Comparison of ENCODE assay signal across 8 mouse cellular contexts in genomic region chr7:24506065-24506459, GRCm38 (mm10). TPM values are rescaled to one million over a fixed set of nuclear protein-coding genes. Genes with fewer than 3 reads are reported as not detected.
DNase-seq lines count a peak whose midpoint lies in the region; ATAC-seq and TF ChIP-seq lines count a peak whose summit lies in the region.

No protein-coding gene starts in this region.

- H3K27ac ChIP-seq in lung, postnatal 0 days (ENCODE audit: low read length): 0 out of 2 replicates have a peak overlapping the region, but pooled peaks have one; percentile 90
- H3K27ac ChIP-seq in heart, embryonic 15.5 days: peak overlapping the region; percentile 99
- no peak overlapping the region for H3K27ac ChIP-seq in limb, embryonic 11.5 days (replicated peaks; ENCODE audit: low read depth, low read length)
- peak overlapping the region; percentile 98; the same call in 1 of the 2 replicates for H3K27ac ChIP-seq in stomach, postnatal 0 days (replicated peaks)

- peak overlapping the region; percentile 66 for H3K4me3 ChIP-seq in lung, postnatal 0 days (ENCODE audit: low read depth, low read length)
- peak overlapping the region; percentile 67 for H3K4me3 ChIP-seq in heart, embryonic 15.5 days
- peak overlapping the region; percentile 67 for H3K4me3 ChIP-seq in limb, embryonic 11.5 days (ENCODE audit: low read depth, low read length)
- H3K4me3 ChIP-seq in stomach, postnatal 0 days (ENCODE audit: low read depth, low read length): peak overlapping the region; percentile 68; the same call in 1 of the 2 replicates

- no peak for TF ChIP-seq EP300 in lung, postnatal 0 days (IDR thresholded peaks at IDR 0.05)
- no peak for TF ChIP-seq EP300 in stomach, postnatal 0 days (optimal IDR thresholded peaks at IDR 0.05)

- no peak for TF ChIP-seq CTCF in lung, postnatal 0 days (IDR thresholded peaks at IDR 0.05)
- TF ChIP-seq CTCF in stomach, postnatal 0 days (IDR thresholded peaks at IDR 0.05; ENCODE audit: low read depth): no peak

- no peaks in the 10 kb centered on the region for H3K9me3 ChIP-seq in lung, postnatal 0 days (ENCODE audit: low read length)
- no peaks in the 10 kb centered on the region for H3K9me3 ChIP-seq in heart, embryonic 15.5 days (replicated peaks)
- H3K9me3 ChIP-seq in limb, embryonic 11.5 days (ENCODE audit: control insufficient read depth, low read length): no peaks in the 10 kb centered on the region
- no peaks in the 10 kb centered on the region for H3K9me3 ChIP-seq in stomach, postnatal 0 days (ENCODE audit: control insufficient read depth, low read length)

- 23% methylated on average over 3 of the region's 3 CpGs for WGBS in lung, postnatal 0 days
- WGBS in heart, embryonic 15.5 days: 11% methylated on average over 3 of the region's 3 CpGs
- 5% methylated on average over 3 of the region's 3 CpGs for WGBS in limb, embryonic 11.5 days
- 16% methylated on average over 3 of the region's 3 CpGs for WGBS in stomach, postnatal 0 days

- H3K9ac ChIP-seq in lung, postnatal 0 days (replicated peaks; ENCODE audit: low read depth): peak overlapping the region; percentile 27; the same call in 1 of the 2 replicates
- peak overlapping the region; percentile 90; the same call in 1 of the 2 replicates for H3K9ac ChIP-seq in heart, embryonic 15.5 days
- peak overlapping the region; percentile 96; the same call in 1 of the 2 replicates for H3K9ac ChIP-seq in limb, embryonic 11.5 days (ENCODE audit: low read length)
- H3K9ac ChIP-seq in stomach, postnatal 0 days (ENCODE audit: low read length): peak overlapping the region; percentile 95; the same call in 1 of the 2 replicates

- no peak for ATAC-seq in lung, postnatal 0 days
- ATAC-seq in heart, embryonic 15.5 days (replicated peaks; ENCODE audit: insufficient number of reproducible peaks, insufficient read depth, low FRiP score, low read depth): no peak
- no peak for ATAC-seq in limb, embryonic 11.5 days (ENCODE audit: insufficient number of reproducible peaks, low FRiP score, low TSS enrichment, low read depth)
- no peak for ATAC-seq in stomach, postnatal 0 days (ENCODE audit: low FRiP score, low TSS enrichment)

- H3K36me3 ChIP-seq in lung, postnatal 0 days (ENCODE audit: insufficient read depth, low read length): no peaks in the 10 kb centered on the region
- H3K36me3 ChIP-seq in heart, embryonic 15.5 days: no peaks in the 10 kb centered on the region
- H3K36me3 ChIP-seq in limb, embryonic 11.5 days (ENCODE audit: control insufficient read depth, insufficient read depth, low read length): no peaks in the 10 kb centered on the region
- H3K36me3 ChIP-seq in stomach, postnatal 0 days (ENCODE audit: control insufficient read depth, insufficient read depth, low read length): no peaks in the 10 kb centered on the region

- DNase-seq in lung, postnatal 0 days (ENCODE audit: low spot score): no peak
- no peak for DNase-seq in lung, postnatal 25 days (ENCODE audit: low spot score)
- DNase-seq in limb, embryonic 11.5 days (ENCODE audit: low spot score): no peak
- no peak for DNase-seq in stomach, postnatal 0 days (ENCODE audit: low spot score)
- DNase-seq in adrenal gland, adult 18-20 months (ENCODE audit: low spot score in 2 of 2): no peak
- no peak for DNase-seq in layer of hippocampus, adult 11-12 months (ENCODE audit: low spot score)
- no peak for DNase-seq in frontal cortex, postnatal 10 days (ENCODE audit: low spot score in 2 of 2)

- H3K4me1 ChIP-seq in lung, postnatal 0 days (ENCODE audit: insufficient read depth, low read depth, low read length): peaks cover 3% of the 10 kb centered on the region
- H3K4me1 ChIP-seq in heart, embryonic 15.5 days (replicated peaks): peaks cover 33% of the 10 kb centered on the region
- H3K4me1 ChIP-seq in limb, embryonic 11.5 days (ENCODE audit: control insufficient read depth, insufficient read depth, low read length): 0 out of 2 replicates have a peak, but pooled peaks cover 8% of the 10 kb centered on the region
- H3K4me1 ChIP-seq in stomach, postnatal 0 days (replicated peaks; ENCODE audit: control insufficient read depth, insufficient read depth): no peaks in the 10 kb centered on the region

- peaks cover 4% of the 10 kb centered on the region for H3K27me3 ChIP-seq in lung, postnatal 0 days (replicated peaks; ENCODE audit: insufficient read depth, low read length)
- peaks cover 24% of the 10 kb centered on the region for H3K27me3 ChIP-seq in heart, embryonic 15.5 days
- 0 out of 2 replicates have a peak, but pooled peaks cover 3% of the 10 kb centered on the region for H3K27me3 ChIP-seq in limb, embryonic 11.5 days (ENCODE audit: control insufficient read depth, insufficient read depth, low read length)
- H3K27me3 ChIP-seq in stomach, postnatal 0 days (ENCODE audit: control insufficient read depth, insufficient read depth, low read length): no peaks in the 10 kb centered on the region

- peak overlapping the region; percentile 76; the same call in 1 of the 2 replicates for H3K4me2 ChIP-seq in lung, postnatal 0 days (replicated peaks; ENCODE audit: low read depth, low read length)
- H3K4me2 ChIP-seq in heart, embryonic 15.5 days: peak overlapping the region; percentile 87
- peak overlapping the region; percentile 88 for H3K4me2 ChIP-seq in limb, embryonic 11.5 days (ENCODE audit: low read depth, severe bottlenecking)
- peak overlapping the region; percentile 91 for H3K4me2 ChIP-seq in stomach, postnatal 0 days (replicated peaks; ENCODE audit: low read depth)

RNA-seq across cellular contexts. Expression of gene Zfp428, which starts 0.7 kb away (rescaled TPM):
- 13.1 and 17.0 TPM in 2 replicates for polyA plus RNA-seq in lung, postnatal 0 days (2015; fragmentation: Nextera tagmentation; extraction: Ambion mirVana)
- polyA plus RNA-seq in heart, embryonic 15.5 days (2015; fragmentation: Nextera tagmentation; extraction: Ambion mirVana): 37.5 and 40.8 TPM in 2 replicates
- 65.6 and 75.7 TPM in 2 replicates for polyA plus RNA-seq in limb, embryonic 11.5 days (2014; fragmentation: Nextera tagmentation; extraction: Ambion mirVana)
- polyA plus RNA-seq in stomach, postnatal 0 days (2015; fragmentation: Nextera tagmentation; extraction: Ambion mirVana): 13.6 and 15.8 TPM in 2 replicates
- total RNA-seq in adrenal gland, adult 18-20 months (2021): 1 to 10 TPM; 4.6 to 5.0 TPM

RNA-seq across cellular contexts. Expression of gene AC161166.1, which starts 6.2 kb away (rescaled TPM):
- polyA plus RNA-seq in lung, postnatal 0 days (2015; fragmentation: Nextera tagmentation; extraction: Ambion mirVana): 0.06 and 0.10 TPM in 2 replicates
- 0.25 and 0.29 TPM in 2 replicates for polyA plus RNA-seq in heart, embryonic 15.5 days (2015; fragmentation: Nextera tagmentation; extraction: Ambion mirVana)
- polyA plus RNA-seq in limb, embryonic 11.5 days (2014; fragmentation: Nextera tagmentation; extraction: Ambion mirVana): 0.48 and 0.52 TPM in 2 replicates
- polyA plus RNA-seq in stomach, postnatal 0 days (2015; fragmentation: Nextera tagmentation; extraction: Ambion mirVana): 0.07 and 0.10 TPM in 2 replicates
- total RNA-seq in adrenal gland, adult 18-20 months (2021): not detected

RNA-seq across cellular contexts. Expression of gene Cadm4, which starts 24.2 kb away (rescaled TPM):
- polyA plus RNA-seq in lung, postnatal 0 days (2015; fragmentation: Nextera tagmentation; extraction: Ambion mirVana): 1.7 and 1.9 TPM in 2 replicates
- polyA plus RNA-seq in heart, embryonic 15.5 days (2015; fragmentation: Nextera tagmentation; extraction: Ambion mirVana): 1.3 and 2.0 TPM in 2 replicates
- 1.9 and 2.2 TPM in 2 replicates for polyA plus RNA-seq in limb, embryonic 11.5 days (2014; fragmentation: Nextera tagmentation; extraction: Ambion mirVana)
- 3.4 and 4.5 TPM in 2 replicates for polyA plus RNA-seq in stomach, postnatal 0 days (2015; fragmentation: Nextera tagmentation; extraction: Ambion mirVana)
- total RNA-seq in adrenal gland, adult 18-20 months (2021): 1 to 10 TPM; 3.5 TPM

RNA-seq across cellular contexts. Expression of gene Irgq, which starts 24.4 kb away (rescaled TPM):
- polyA plus RNA-seq in lung, postnatal 0 days (2015; fragmentation: Nextera tagmentation; extraction: Ambion mirVana): 3.5 and 4.0 TPM in 2 replicates
- 6.0 and 8.3 TPM in 2 replicates for polyA plus RNA-seq in heart, embryonic 15.5 days (2015; fragmentation: Nextera tagmentation; extraction: Ambion mirVana)
- 7.5 and 8.1 TPM in 2 replicates for polyA plus RNA-seq in limb, embryonic 11.5 days (2014; fragmentation: Nextera tagmentation; extraction: Ambion mirVana)
- polyA plus RNA-seq in stomach, postnatal 0 days (2015; fragmentation: Nextera tagmentation; extraction: Ambion mirVana): 4.3 and 5.7 TPM in 2 replicates
- 10 to 100 TPM; 21.0 to 24.1 TPM for total RNA-seq in adrenal gland, adult 18-20 months (2021)

RNA-seq across cellular contexts. Expression of gene Pinlyp, which starts 39.9 kb away (rescaled TPM):
- polyA plus RNA-seq in lung, postnatal 0 days (2015; fragmentation: Nextera tagmentation; extraction: Ambion mirVana): 0.19 and 0.39 TPM in 2 replicates
- polyA plus RNA-seq in heart, embryonic 15.5 days (2015; fragmentation: Nextera tagmentation; extraction: Ambion mirVana): 0.46 TPM in 1 of 2 replicates, not detected in the other
- polyA plus RNA-seq in limb, embryonic 11.5 days (2014; fragmentation: Nextera tagmentation; extraction: Ambion mirVana): 0.19 TPM in 1 of 2 replicates, not detected in the other
- 61.2 and 62.9 TPM in 2 replicates for polyA plus RNA-seq in stomach, postnatal 0 days (2015; fragmentation: Nextera tagmentation; extraction: Ambion mirVana)
- not detected for total RNA-seq in adrenal gland, adult 18-20 months (2021)

Comparison
In these comparisons a context has a peak if more than half of its experiments do, and no peak if none do; other contexts are left out.
1. H3K9ac ChIP-seq: peak in every context shown above with its lines; median percentile 96 in limb, embryonic 11.5 days; 95 in stomach, postnatal 0 days; 90 in heart, embryonic 15.5 days; 27 in lung, postnatal 0 days.